Mouse (Mus musculus) left cerebral cortex, adult 11 months (tissue): ENCODE results near the gene Rgs4.

ENCODE experiments used
- DNase-seq: peaks from one replicate; pipeline ENCODE4 v3.0.0; 2022; ENCODE audit warnings: low spot score

The Rgs4 gene

DNA sequence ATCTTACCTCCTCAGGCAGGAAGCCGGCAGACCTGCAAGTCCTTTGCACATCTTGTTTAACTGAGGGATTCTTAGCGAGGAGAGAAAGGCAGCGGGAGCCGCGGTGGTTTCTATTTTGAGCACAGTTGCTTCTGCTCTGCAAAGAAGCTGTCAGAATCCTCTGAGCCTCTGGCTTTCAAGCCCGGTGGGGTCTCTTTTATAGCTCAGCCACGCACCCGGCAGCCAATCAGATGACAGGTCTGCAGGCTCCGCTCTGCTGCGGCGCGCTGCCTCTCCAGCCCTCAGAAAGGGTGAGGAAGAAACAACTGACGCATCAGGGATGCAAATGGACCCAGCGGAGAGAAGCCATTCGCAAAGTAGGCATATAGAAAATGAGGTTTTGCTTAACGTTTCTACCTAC, at the start of gene Rgs4:
TSS of gene Rgs4 (minus strand) at position 170 of the 400 bp plus-strand sequence.
- peak; percentile 80 for DNase-seq

DNA sequence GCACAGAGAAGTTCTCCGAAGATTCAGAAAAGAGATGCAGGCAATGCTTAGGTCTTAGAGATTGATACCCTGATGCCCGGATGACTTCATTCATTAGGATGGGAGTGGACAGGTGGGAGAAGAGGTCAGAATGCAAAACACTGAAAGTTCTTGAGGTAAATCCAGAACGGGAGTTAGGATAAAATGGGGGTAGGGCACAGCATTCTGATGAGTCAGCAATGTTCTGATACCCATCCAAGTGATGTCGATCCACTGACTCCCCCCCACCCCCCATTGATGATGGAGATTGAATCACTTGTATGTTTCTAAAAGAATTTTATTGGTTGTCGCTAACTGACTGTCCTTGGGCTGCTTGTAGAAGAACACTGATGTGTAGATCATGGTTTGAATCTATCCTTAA, 45.0 kb upstream of the Rgs4 start:
- no peak for DNase-seq

DNA sequence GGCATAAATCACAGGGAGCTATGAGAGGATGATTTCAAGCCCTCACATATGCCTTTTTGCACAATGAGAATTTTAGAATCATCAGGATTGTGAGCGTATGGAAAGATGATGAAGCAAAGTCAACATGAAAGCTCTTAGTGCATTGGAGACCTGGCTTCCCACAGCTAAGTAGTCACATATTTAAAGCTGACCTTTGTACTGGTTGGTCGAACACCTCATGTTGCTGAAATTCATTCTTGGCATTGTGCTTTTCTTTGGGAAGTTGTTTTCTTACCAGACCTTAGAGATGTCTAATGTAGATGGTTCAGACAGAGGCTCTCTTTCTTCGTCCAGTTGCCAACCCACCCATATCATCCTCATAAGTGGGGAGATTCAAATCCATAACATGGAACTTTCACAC, 38.5 kb upstream of the Rgs4 start:
- DNase-seq: no peak

DNA sequence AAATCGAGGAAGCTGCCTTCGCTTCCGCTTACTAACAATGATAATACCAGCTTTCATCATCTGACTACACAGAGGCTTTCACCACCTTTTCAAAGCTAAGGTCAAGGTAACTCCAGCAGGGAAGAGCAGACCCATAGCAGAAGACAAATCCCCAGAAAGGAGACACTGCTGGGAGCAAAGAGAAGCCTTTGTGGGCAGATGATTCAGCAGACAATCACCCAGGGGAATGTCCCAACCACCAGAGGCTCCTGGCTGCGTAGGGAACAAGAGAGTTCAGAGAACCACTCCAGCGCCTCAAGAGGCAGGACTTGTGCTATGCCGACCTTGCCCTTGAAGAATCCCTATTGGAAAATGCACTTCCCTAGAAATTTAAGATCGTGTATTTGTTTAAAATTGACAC, 29.1 kb upstream of the Rgs4 start:
- no peak for DNase-seq

DNA sequence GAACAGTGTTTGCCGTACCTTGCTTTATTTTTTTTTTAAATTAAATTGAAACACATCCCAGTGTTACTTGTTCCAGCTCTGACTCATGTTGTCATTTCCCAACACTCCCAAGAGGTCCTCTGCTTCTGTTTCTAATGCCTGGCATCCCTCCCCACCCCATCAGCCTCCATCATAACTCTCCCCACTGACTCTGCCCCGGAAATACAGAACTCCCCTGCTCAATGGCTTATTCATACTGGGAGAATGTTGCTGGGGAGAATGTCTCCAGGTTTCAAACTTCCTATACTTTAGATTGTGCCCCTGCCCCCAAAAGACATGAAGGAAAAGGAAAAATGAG, 17.1 kb upstream of the Rgs4 start:
- no peak for DNase-seq

DNA sequence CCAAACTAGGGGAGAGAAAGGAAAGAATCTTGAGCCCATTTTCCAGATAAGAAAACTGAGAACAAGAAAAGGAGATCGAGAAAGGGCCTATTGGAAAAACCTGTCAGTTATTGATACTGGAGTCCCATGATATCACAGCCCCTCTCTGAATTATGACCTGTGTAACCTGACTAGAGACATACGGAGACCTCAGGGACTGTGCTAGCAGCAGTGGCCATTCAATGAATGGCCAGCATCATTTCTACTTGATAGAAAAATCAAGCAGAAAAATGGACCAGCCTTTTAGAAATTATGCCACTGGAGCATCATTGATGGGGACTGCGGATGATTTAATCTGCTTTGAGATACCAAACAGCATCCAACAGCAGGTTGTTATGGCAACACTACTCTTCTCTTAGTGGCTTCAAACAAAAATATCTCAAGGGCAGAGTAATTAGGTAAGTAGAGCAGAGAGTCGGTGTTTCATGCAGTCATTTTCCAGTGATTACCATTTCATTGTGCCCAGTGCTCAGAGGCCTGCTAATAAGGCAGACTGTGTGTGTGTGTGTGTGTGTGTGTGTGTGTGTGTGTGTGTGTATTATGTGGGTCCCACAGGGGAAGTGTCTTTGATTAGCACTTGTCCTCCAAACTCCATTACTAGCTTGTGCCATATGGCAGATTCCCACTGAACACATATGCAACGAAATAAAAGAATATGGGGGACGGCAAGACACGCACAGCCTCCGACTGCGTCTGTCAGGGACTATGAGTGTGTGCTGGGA, 16.6 kb upstream of the Rgs4 start:
- no peak for DNase-seq

DNA sequence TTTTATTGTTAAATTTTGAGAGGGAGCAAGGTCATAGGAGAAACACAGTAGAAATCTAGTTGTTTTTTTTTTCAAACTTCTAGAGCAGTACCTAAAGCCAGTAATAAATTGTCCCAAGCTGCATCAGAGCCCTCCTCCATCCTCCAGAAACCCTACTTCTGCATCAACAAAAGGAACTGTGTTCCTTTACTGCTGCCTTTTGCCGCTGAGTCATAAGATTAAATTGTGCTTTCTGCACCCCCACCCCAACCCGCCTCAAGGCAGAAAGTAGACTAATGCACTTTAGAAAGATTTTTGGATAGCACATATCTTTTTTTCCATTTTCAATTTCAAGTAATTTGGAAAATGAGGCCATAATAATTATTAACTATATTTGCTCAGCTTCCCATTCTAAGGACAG, 15.1 kb upstream of the Rgs4 start:
- no peak for DNase-seq

DNA sequence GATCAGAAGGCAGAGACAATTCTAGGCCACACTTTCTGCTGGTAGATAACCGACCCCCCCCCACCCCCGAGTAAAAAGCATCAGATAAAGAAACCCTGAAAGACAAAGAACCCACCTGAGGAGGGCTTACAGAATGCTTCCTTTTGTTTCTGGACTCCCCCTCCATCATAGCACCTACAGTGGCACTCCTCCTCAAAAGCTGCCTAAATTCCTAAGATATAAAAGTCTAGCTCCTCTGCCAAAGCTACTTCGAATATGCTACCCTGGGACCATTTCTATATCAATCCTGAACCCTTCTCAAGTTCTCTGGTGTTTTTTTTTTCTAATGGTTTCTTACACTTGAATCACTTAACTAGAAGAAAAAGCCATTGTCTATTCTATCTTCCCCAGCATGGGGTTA, 9.1 kb upstream of the Rgs4 start:
- no peak for DNase-seq

DNA sequence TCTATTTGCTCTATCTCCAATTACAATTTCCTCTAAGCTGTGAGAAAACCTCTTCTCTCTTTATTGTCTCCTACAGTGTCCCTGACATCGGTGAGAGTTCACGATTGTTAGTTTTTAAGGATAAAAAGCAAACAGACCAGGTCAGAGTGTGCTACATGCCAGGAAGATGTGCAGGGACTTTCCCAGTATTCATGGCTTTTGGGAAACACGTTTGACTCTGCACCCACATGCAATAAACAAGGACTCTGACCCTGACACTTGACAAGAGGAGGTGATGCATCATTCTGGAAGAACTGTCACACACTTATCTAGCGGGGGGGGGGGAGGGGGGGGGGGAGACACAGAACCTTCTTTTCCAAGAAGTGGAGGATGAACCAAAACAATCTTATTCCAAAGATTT, 5.0 kb upstream of the Rgs4 start:
- no peak for DNase-seq

DNA sequence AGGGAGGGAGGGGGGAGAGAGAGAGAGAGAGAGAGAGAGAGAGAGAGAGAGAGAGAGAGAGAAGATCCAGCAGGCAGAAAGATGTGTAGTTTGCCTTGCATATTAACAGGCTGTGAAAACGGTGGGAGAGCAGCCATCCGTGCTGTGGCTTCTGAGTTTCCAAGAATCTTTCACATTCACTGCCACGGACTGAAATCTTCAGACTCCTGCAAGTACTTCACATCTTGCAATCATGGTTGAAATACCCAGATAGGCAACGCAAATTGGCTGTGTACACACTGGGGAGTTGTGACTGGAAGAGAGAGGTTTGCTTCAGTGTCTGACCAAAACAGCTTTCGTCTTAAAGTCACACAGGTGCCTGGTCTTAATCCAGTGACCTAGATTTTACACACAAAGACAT, 997 bp upstream of the Rgs4 start:
- DNase-seq: no peak

DNA sequence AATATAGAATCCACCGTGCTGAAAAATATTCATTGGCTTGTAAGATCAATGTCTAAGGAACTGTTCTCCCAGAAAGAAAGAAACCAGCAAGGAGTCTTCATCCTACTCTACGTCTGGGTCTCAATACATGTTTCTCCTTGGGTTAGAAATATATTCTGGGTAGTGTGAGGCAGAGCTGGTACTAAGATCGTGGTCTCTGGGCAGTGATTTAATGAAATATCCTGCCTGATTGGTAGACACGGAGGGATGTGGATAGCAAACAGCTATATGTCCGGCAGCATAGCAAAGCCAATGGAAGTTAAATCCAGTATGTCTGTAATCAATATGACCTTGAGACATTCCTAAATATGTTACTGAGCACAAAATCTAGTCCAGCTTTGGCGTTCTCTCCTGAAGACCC, 460 bp upstream of the Rgs4 start:
- no peak for DNase-seq

DNA sequence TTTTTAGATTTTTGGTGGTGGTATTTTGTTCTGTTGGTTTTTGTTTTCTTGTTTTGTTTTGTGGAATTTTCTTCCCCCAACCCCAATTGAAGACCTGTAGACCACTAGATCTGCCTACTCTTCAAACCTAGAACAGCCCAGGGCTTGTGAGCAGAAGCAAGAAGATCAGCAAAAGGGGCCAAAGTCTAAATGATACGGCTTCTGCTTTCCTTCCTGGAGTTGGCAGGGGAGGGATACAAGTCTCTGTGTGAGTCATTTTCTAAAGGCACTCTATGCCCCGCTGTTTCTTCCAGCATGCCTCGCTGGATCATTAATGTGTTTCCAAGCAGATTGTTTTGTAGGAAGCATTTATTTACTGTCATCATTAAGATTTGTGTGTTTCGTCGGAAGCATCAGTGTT, 6.3 kb downstream of the Rgs4 start:
- DNase-seq: no peak

DNA sequence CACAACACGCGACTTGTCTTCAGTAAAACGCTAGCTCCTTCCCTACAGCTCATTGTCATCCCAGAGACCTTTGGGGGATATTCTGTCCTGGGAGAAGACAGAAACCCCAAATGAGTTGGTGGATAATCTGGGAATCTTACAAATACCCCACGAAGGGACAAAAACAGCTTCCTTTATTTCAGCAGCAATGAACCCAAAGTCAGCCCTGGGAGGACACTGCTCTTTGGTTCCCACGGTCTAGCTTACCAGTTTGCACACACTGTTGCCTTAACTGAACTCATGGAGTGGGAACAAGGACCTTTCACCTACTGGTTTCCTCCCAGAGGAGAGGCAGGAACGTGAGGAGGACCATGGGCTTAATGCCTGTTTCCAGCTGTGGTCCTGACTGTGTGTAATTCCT, 10.2 kb downstream of the Rgs4 start:
- no peak for DNase-seq

DNA sequence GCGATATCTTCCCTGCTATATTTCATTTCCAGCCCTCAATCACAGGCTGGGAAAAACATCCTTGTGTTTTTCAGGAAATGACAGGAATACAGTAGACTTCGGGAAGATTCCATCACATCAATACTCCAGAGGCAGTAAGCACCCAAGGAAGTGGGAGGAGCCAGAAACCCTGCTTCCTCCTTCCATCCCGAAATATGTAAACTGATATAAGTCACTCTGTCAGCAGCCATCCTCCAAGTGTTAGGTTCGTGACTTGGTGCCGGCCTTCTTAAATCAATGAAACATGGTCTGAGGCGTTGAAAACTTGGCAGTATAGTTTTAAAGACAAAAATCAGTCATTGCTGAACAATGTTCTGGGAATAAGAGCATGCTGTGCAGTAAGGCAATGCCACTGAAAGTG, 11.3 kb downstream of the Rgs4 start:
- DNase-seq: no peak

DNA sequence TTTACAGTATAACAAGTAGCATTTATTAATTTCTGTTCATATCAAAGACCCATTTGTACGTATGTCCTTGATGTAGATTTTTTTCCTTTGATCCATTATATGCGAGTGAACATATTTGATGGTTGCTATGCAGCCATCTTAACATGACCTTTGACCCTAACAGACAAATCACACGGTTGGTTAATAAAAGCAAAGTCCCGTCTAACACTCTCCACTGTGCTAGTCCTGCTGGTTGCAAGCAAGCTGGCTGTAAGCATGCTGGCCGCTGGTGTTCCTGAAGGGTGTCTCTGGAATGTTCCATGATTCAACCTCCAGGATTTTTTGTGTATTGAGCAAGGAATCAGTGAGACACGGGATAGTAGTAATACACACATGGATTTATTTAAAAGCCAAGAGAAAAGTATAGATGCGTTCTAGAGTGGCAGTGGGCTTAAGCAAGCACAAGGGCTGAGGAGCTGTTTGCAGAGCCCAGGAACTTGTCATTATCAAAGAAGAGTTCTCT, 16.8 kb downstream of the Rgs4 start:
- no peak for DNase-seq

DNA sequence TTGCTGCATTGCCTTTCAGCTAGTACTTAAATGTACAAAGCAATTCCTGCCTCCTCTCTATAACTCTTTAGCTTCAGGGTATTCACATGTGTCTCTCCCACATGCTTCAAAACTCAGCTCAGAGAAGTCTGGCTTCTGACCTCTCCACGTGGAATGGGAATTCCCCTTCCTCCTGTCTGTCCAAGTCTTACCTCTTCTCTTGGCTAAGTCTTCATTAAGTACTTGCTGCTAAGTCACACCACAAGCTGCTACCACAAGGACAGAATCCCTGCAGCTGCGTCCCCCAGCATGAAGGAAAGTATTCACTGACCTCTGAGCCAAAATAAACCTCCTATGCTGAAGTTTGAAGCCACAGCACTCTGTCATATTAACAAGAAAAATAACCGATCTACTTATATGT, 21.1 kb downstream of the Rgs4 start:
- DNase-seq: no peak

DNA sequence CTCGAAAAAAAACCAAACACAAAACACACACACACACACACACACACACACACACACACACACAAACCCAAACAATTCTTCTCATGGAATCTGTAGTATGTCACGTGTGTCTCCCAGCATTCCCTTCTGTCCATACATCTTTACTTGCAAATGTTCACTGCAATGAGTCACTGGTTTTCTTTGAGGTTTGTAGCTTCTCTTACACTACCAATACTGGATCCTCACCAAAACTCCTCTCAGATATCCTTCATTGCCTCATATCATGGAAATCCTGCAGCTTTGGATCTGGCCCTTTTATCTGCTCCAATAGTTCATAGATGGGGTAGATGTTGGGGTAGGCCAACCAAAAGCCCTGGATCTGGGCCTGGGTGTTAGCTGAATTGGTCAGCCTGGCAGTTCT, 25.6 kb downstream of the Rgs4 start:
- no peak for DNase-seq

DNA sequence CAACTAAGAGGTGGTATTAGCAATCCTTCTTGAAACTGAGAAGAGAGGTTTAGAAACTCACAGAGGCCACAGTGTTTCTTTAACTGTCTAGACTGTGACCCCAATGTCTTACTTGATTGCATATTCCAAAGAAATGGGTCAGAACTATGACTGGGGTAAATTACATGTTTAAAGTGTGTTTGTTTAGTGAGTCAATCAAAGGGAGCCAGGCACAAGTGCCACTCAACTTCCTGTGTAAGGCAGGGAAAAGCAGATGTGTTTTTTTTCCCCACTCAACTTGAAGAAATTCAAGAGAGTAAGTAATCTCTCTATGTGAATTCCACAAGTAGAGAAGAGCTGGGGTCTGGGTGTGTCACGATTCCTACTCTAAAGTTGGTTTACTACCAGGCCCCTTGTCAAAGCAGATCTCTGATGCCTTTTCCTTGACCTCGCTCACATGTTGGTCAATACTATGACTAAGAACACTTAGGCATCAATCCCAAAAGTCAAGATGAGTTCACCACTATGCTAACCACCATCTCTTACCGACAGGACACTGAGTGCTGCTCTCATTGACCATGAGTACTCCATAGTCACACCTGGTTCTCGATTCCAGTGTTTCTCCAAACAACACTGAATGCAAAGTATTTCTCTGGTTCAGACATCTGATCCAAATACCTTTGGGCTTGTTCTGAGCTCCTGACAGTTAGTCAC, 42.9 kb downstream of the Rgs4 start:
- DNase-seq: no peak

DNA sequence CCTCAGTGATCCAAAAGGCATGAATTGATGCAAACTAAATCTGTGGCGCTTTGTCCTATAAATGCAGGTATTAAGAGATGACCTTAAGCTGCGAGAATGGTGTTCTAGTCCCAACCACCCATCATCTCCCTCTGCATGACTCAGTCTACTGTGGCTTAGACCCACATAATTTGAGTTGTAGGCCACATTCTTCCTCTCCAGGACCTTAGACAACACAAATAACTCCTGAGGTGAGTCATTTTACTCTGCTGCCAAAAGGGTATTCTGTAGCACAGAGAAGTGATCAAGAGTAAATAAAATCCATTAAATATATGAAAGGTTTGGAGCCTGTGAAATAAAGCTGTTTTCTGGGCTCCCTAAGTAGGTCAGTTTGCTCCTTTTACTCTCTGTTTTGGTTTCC, 48.3 kb downstream of the Rgs4 start:
- DNase-seq: no peak

DNA sequence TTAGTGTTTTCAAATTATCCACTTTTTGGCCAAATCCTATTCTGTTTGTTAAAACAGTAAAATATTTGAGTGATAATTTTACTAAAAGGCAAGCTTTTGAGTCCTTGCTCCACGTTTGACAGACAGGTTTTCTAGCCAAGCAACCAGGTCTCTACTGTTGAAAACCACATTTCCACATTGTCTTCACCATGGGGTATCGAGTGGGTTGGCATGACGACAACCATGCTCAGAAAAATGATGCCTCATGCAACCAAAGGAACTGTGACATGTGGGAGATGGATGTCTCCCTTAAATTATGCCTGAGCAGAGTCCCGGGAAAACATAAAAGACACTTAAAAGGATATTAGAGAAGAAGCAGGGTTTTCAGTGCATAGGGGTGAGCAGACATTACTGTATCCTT, 50.2 kb downstream of the Rgs4 start:
- DNase-seq: no peak

DNA sequence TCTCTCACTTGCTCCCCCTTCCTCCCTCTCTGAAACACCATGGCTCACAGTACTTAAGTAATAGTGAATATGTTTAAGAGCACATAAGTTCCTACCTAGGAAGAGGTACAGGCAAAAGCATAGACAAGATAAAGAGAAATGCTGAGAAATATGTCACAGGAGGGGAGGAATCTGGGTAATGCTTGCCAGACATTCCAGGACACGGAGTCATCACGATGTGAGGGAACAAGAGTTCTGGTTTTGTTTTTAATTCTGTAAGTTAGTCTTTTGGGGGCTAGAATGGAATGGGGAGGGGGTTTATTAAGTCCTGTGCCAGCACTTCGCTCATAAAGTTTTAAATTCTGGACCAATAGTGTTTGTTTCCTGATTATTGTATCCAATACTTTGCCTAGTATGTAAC, 52.1 kb downstream of the Rgs4 start:
- no peak for DNase-seq

DNA sequence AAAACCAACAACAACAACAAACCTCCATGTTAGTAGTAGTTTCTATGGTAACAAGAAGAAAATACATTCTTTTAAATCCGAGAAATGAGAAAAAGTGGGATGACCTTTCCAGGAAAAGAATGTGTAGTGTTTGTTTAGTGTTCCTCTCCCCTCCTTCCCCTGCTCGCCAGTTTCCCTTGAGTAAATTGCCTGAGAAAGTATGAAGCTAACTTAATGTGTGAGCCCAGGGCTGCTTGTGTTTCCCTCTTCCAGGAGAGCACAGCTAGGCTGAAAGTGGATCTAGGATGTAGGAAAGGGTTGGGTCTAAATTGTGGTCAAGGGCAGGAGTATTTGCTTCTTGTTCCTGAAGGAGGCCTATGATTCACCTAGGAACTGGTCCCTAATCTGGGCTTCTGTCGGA, 53.9 kb downstream of the Rgs4 start:
- DNase-seq: no peak

DNA sequence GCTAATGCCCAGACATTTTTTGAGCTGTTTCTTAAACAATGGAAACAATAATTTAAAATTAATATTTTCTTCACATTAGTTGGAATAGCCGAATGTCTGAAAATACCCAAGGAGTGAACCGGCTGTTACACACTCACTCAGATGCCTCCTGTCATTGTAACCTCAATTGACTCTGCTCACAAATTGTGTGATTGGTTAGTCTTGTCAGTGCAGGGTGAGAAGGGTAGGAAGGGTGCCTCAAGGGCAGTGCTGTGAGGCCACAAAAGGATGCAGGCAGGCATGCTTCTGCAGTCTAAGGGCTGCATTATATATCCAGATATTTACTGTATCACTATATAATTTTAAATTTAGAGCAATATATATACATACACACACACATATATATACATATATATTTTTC, 54.4 kb downstream of the Rgs4 start:
- no peak for DNase-seq
